Mouse (Mus musculus) limb, embryonic 11.5 days (tissue): Measurements from ENCODE around the gene Art2b. TPM values are rescaled to one million over a fixed set of nuclear protein-coding genes. Genes with fewer than 3 reads are reported as not detected.
A peak's percentile ranks its signal among the peaks of the same experiment; 100 is the strongest.

Experiments
- ATAC-seq: fragments of 200-750 bp; cut with Nextera tagmentation; 2 replicates; pipeline ENCODE4 v1.8.0; 2017; ENCODE audit warnings: low read depth; ENCODE audit not compliant: insufficient number of reproducible peaks, low FRiP score, low TSS enrichment
- DNase-seq: peaks from one replicate; pipeline ENCODE4 v3.0.0-alpha.2; 2015; ENCODE audit warnings: low spot score
- H3K27ac ChIP-seq: fragments of 300-500 bp; sonication (generic); replicated peaks from 2 replicates; pipeline ENCODE4 v1.5.1; 2014; ENCODE audit warnings: low read depth, mild to moderate bottlenecking, low read length
- H3K27me3 ChIP-seq: fragments of 300-500 bp; sonication (generic); 2 replicates; pipeline ENCODE4 v1.6.1; 2014; ENCODE audit warnings: mild to moderate bottlenecking, low read length, mixed read lengths; ENCODE audit not compliant: control insufficient read depth, insufficient read depth
- H3K36me3 ChIP-seq: fragments of 300-500 bp; sonication (generic); 2 replicates; pipeline ENCODE4 v1.6.1; 2014; ENCODE audit warnings: mild to moderate bottlenecking, low read length, moderate library complexity, mixed read lengths; ENCODE audit not compliant: control insufficient read depth, insufficient read depth
- H3K4me1 ChIP-seq: fragments of 300-500 bp; sonication (generic); 2 replicates; pipeline ENCODE4 v1.6.1; 2014; ENCODE audit warnings: low read length, mixed read lengths; ENCODE audit not compliant: control insufficient read depth, insufficient read depth
- H3K4me2 ChIP-seq: fragments of 300-500 bp; sonication (generic); 2 replicates; pipeline ENCODE4 v1.6.1; 2014; ENCODE audit warnings: low read depth, mild to moderate bottlenecking, moderate library complexity; ENCODE audit not compliant: severe bottlenecking
- H3K4me3 ChIP-seq: fragments of 300-500 bp; sonication (generic); 2 replicates; pipeline ENCODE4 v1.5.1; 2014; ENCODE audit warnings: low read depth, low read length
- H3K9ac ChIP-seq: fragments of 300-500 bp; sonication (generic); 2 replicates; pipeline ENCODE4 v1.6.1; 2014; ENCODE audit warnings: mild to moderate bottlenecking, low read length
- H3K9me3 ChIP-seq: fragments of 300-500 bp; sonication (generic); 2 replicates; pipeline ENCODE4 v1.6.1; 2016; ENCODE audit warnings: low read length; ENCODE audit not compliant: control insufficient read depth
- WGBS: fragments of 180-500 bp; shearing (Covaris S2); extraction: QIAGEN DNeasy Blood & Tissue Kit; methylation state at CpG from one replicate; pipeline ENCODE4 v1.1.7; 2014; 5-methylcytosine and 5-hydroxymethylcytosine counted together
- polyA plus RNA-seq: library from polyadenylated mRNA; unstranded; fragments of >200 nt; fragmentation: Nextera tagmentation; extraction: Ambion mirVana; gene quantifications from 2 replicates; pipeline ENCODE4 v1.2.1, GENCODE M21; 2014

The Art2b gene
- polyA plus RNA-seq, 1 experiment from 2014 or later, result not detected

DNA sequence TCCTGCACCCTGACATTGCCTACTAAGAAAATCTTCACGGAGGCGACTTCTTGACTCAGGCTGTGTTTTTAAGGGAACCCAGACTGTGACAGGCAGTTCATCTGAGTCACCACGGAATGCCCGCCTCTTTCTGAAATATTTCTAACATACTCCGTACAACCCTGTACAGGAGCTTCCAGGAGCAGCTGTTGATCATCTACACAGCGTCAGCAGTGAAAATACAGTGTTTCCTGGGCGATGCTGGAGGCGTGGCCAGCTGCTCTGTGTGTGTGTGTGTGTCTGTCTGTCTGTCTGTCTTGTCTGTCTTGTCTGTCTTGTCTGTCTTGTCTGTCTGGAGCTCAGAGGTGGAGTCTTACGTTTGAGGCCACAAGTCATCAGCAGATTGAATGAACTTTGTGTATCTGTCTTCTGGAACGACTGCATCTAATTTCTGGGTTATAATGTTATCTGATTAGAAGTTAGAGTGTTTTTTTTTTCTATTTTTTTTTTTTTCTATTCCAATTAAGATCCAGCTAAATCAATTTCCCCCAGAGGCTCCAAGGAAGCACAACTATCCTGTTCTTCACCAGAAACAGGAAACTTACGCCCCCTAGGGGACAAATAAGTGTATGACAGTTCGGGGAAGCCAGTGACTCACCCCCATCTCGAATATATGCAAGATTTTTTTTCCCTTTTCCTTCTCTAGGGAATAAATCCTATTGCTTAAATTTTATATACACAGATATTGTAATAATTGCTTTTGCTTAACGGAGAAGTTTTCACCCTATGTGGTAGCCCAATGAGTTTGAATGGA, 47.1 kb downstream of the Art2b start:
- DNase-seq (peak; percentile 31), ATAC-seq (no peak)

GRCm38 (mm10) chr7:101537541-101537940, 47.9 kb downstream of the Art2b start:
- Histone ChIP-seq H3K27ac (no peak overlapping the region), H3K4me2 (no peak overlapping the region), H3K36me3 (no peaks in the 10 kb centered on the region), H3K9ac (no peak overlapping the region), H3K27me3 (no peaks in the 10 kb centered on the region), H3K9me3 (no peaks in the 10 kb centered on the region), H3K4me3 (no peak overlapping the region), H3K4me1 (no peaks in the 10 kb centered on the region)
- WGBS, result 50% methylated on average over 8 of the region's 8 CpGs
- ATAC-seq (no peak), DNase-seq (no peak)

More for the DNA sequence above, 47.1 kb downstream of the Art2b start:
- Histone ChIP-seq H3K36me3 (no peaks in the 10 kb centered on the region), H3K27me3 (no peaks in the 10 kb centered on the region), H3K27ac (no peak overlapping the region), H3K9me3 (no peaks in the 10 kb centered on the region), H3K4me3 (no peak overlapping the region), H3K9ac (no peak overlapping the region), H3K4me2 (no peak overlapping the region), H3K4me1 (no peaks in the 10 kb centered on the region)
- WGBS, result 59% methylated on average over 14 of the region's 14 CpGs

DNA sequence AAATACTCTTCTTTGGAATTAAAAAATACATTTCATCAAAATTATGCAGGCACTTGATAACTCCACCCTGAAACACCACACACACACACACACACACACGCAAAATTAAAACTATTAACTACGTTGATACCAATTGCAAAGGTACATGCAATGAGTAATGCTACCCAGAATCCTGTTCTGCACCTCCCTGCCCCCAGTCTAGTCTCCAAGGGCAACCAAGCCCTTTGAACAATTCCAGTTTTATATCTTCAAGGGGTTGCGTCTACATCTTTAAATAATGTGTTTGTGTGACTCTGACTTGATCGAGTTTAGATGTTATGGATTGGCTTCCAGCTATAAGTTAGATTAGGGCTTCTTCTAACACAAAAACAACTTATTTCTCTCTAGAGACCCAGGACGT, 49.9 kb downstream of the Art2b start:
- no peaks in the 10 kb centered on the region for H3K4me1 ChIP-seq
- no peaks in the 10 kb centered on the region for H3K9me3 ChIP-seq
- no peak overlapping the region for H3K9ac ChIP-seq
- no peak overlapping the region for H3K4me3 ChIP-seq
- ATAC-seq (no peak), DNase-seq (no peak)
- H3K4me2 ChIP-seq, result no peak overlapping the region
- no peak overlapping the region for H3K27ac ChIP-seq
- H3K36me3 ChIP-seq, result no peaks in the 10 kb centered on the region
- WGBS, result 84% methylated on average over 5 of the region's 5 CpGs
- H3K27me3 ChIP-seq, result no peaks in the 10 kb centered on the region

DNA sequence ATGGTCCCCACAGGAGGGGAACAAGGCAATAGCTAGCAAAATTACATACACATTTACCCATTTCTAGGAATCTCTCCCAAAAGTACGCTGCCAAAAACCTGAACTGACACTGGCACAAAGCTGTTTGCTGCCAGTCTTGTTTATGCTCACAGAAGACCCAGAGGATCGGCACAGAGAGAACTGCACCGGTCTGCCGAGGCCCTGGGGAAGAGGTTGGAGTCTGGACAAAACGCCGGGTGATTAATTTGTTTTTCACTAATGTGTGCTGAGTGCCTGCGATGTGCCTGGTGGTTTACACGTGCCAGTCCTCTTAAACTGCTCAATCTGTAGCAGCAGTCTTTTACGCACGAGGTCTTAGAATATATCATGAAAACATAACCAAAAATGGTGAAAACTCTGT, 50.3 kb downstream of the Art2b start:
- H3K27ac ChIP-seq, result no peak overlapping the region
- no peaks in the 10 kb centered on the region for H3K27me3 ChIP-seq
- DNase-seq, result no peak
- H3K4me3 ChIP-seq, result no peak overlapping the region
- H3K4me2 ChIP-seq, result no peak overlapping the region
- H3K9ac ChIP-seq, result no peak overlapping the region
- no peak for ATAC-seq
- H3K9me3 ChIP-seq, result no peaks in the 10 kb centered on the region
- no peaks in the 10 kb centered on the region for H3K36me3 ChIP-seq
- WGBS, result 69% methylated on average over 10 of the region's 10 CpGs
- H3K4me1 ChIP-seq, result no peaks in the 10 kb centered on the region

DNA sequence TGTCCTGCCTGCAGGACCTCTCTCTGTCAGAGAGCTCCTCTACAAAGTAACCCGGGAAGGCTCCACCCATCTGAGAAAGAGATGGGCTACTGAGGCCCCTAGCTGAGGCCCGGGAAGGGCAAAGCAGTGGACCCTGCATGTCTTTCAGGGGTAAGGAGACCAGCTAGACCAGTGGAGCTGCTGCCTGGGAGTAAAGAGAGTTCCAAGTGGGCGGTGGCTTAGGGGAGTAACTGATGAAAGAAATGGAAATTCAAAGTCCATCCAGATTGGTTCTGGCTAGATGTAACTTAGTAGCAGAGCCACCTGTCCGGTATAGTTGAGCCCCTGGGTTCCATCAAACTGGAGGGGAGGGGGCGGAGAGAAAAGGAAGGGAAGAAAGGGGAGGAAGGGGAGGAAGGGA, 51.0 kb downstream of the Art2b start:
- no peaks in the 10 kb centered on the region for H3K9me3 ChIP-seq
- ATAC-seq (no peak), DNase-seq (no peak)
- no peaks in the 10 kb centered on the region for H3K36me3 ChIP-seq
- H3K4me3 ChIP-seq, result no peak overlapping the region
- no peaks in the 10 kb centered on the region for H3K27me3 ChIP-seq
- WGBS, result 24% methylated on average over 5 of the region's 5 CpGs
- H3K9ac ChIP-seq, result no peak overlapping the region
- no peak overlapping the region for H3K4me2 ChIP-seq
- no peaks in the 10 kb centered on the region for H3K4me1 ChIP-seq
- H3K27ac ChIP-seq, result no peak overlapping the region

Other genes with a start within 250 kb of the Art2b start
- gene Arap1, start 237.5 kb downstream of the Art2b start, polyA plus RNA-seq, result 14.3 and 16.6 TPM in 2 replicates
- gene Gm45837, start 174.7 kb downstream of the Art2b start, polyA plus RNA-seq, result 0.21 TPM in 1 of 2 replicates, not detected in the other
- 6.9 TPM in 2 replicates for gene Pde2a, start 163.9 kb downstream of the Art2b start, polyA plus RNA-seq
- gene Clpb, start 78.0 kb upstream of the Art2b start, polyA plus RNA-seq, result 46.0 and 46.9 TPM in 2 replicates
- gene Phox2a, start 232.7 kb upstream of the Art2b start, polyA plus RNA-seq, result not detected in 2 replicates